Mouse (Mus musculus) midbrain, embryonic 13.5 days (tissue): Measurements from ENCODE around the gene Pik3r3. TPM values are rescaled to one million over a fixed set of nuclear protein-coding genes. Genes with fewer than 3 reads are reported as not detected.
"Not testable (repeated sequence)": the region's sequence is repeated elsewhere in the genome, so short reads cannot be mapped to it uniquely, and the experiment has no call there.

Experiments used
- ATAC-seq: fragments of 200-750 bp; cut with Nextera tagmentation; 2 replicates; pipeline ENCODE4 v1.8.0; 2017; ENCODE audit warnings: mild to moderate bottlenecking, moderate TSS enrichment, moderate library complexity
- H3K27ac ChIP-seq: fragments of 300-500 bp; sonication (generic); 2 replicates; pipeline ENCODE4 v1.5.1; 2015; ENCODE audit warnings: inconsistent platforms, mild to moderate bottlenecking, moderate library complexity
- H3K27me3 ChIP-seq: fragments of 300-500 bp; sonication (generic); 2 replicates; pipeline ENCODE4 v1.6.1; 2015; ENCODE audit warnings: mild to moderate bottlenecking, inconsistent platforms
- H3K36me3 ChIP-seq: fragments of 300-500 bp; sonication (generic); 2 replicates; pipeline ENCODE4 v1.6.1; 2015; ENCODE audit warnings: mild to moderate bottlenecking, inconsistent platforms
- H3K4me1 ChIP-seq: fragments of 300-500 bp; sonication (generic); replicated peaks from 2 replicates; pipeline ENCODE4 v1.6.1; 2015; ENCODE audit warnings: inconsistent platforms
- H3K4me2 ChIP-seq: fragments of 300-500 bp; sonication (generic); replicated peaks from 2 replicates; pipeline ENCODE4 v1.6.1; 2015; ENCODE audit warnings: moderate library complexity, mild to moderate bottlenecking, inconsistent platforms
- H3K4me3 ChIP-seq: fragments of 300-500 bp; sonication (generic); replicated peaks from 2 replicates; pipeline ENCODE4 v1.5.1; 2015; ENCODE audit warnings: mild to moderate bottlenecking, inconsistent platforms
- H3K9ac ChIP-seq: fragments of 300-500 bp; sonication (generic); replicated peaks from 2 replicates; pipeline ENCODE4 v1.6.1; 2015; ENCODE audit warnings: mild to moderate bottlenecking, inconsistent platforms
- H3K9me3 ChIP-seq: fragments of 300-500 bp; sonication (generic); 2 replicates; pipeline ENCODE4 v1.6.1; 2016; ENCODE audit warnings: mild to moderate bottlenecking, inconsistent platforms
- WGBS: fragments of 180-500 bp; shearing (Covaris S2); methylation state at CpG from one replicate; pipeline ENCODE4 v1.1.7; 2015; 5-methylcytosine and 5-hydroxymethylcytosine counted together
- polyA plus RNA-seq: library from polyadenylated mRNA; unstranded; fragments of >200 nt; fragmentation: Nextera tagmentation; extraction: Ambion mirVana; gene quantifications from 2 replicates; pipeline ENCODE4 v1.2.1, GENCODE M21; 2015

Gene Pik3r3
- polyA plus RNA-seq, 1 experiment from 2014 or later = 111 TPM

- Histone ChIP-seq H3K27me3 (no peaks in the 10 kb centered on the region), H3K4me1 (no peaks in the 10 kb centered on the region), H3K36me3 (no peaks in the 10 kb centered on the region), H3K27ac (no peak overlapping the region), H3K9ac (no peak overlapping the region), H3K4me3 (no peak overlapping the region), H3K4me2 (no peak overlapping the region), H3K9me3 (no peaks in the 10 kb centered on the region)
- 58% methylated on average over 4 of the region's 4 CpGs for WGBS
- ATAC-seq = no peak
These were observed 29.1 kb upstream of the Pik3r3 start for GRCm38 (mm10) chr4:116192286-116192835.

GRCm38 (mm10) chr4:116193583-116194383, 27.6 kb upstream of the Pik3r3 start:
- WGBS = 75% methylated on average over 9 of the region's 9 CpGs
- Histone ChIP-seq H3K4me1 (no peaks in the 10 kb centered on the region), H3K36me3 (no peaks in the 10 kb centered on the region), H3K27ac (no peak overlapping the region), H3K9me3 (no peaks in the 10 kb centered on the region), H3K9ac (no peak overlapping the region), H3K4me2 (no peak overlapping the region), H3K27me3 (no peaks in the 10 kb centered on the region), H3K4me3 (no peak overlapping the region)
- ATAC-seq = no peak

GRCm38 (mm10) chr4:116198422-116198821, 23.0 kb upstream of the Pik3r3 start:
- Histone ChIP-seq H3K9ac (no peak overlapping the region), H3K4me2 (no peak overlapping the region), H3K4me1 (no peaks in the 10 kb centered on the region), H3K9me3 (no peaks in the 10 kb centered on the region), H3K27ac (no peak overlapping the region), H3K27me3 (no peaks in the 10 kb centered on the region), H3K36me3 (no peaks in the 10 kb centered on the region), H3K4me3 (no peak overlapping the region)
- no peak for ATAC-seq
- 73% methylated on average over 2 of the region's 2 CpGs for WGBS

- H3K4me1 ChIP-seq = no peaks in the 10 kb centered on the region
- no peak overlapping the region for H3K9ac ChIP-seq
- H3K27me3 ChIP-seq = no peaks in the 10 kb centered on the region
- H3K4me2 ChIP-seq = no peak overlapping the region
- 76% methylated on average over 3 of the region's 3 CpGs for WGBS
- H3K27ac ChIP-seq = no peak overlapping the region
- H3K4me3 ChIP-seq = no peak overlapping the region
- no peak for ATAC-seq
- no peaks in the 10 kb centered on the region for H3K36me3 ChIP-seq
- no peaks in the 10 kb centered on the region for H3K9me3 ChIP-seq
These were observed 17.0 kb upstream of the Pik3r3 start for GRCm38 (mm10) chr4:116204422-116204821.

GRCm38 (mm10) chr4:116206531-116206930, 14.9 kb upstream of the Pik3r3 start:
- WGBS = 93% methylated on average over 4 of the region's 4 CpGs
- H3K4me3 ChIP-seq = no peak overlapping the region

GRCm38 (mm10) chr4:116208891-116209290, 12.5 kb upstream of the Pik3r3 start:
- H3K9me3 ChIP-seq = no peaks in the 10 kb centered on the region
- no peak for ATAC-seq
- H3K27ac ChIP-seq = no peak overlapping the region
- H3K36me3 ChIP-seq = no peaks in the 10 kb centered on the region
- H3K27me3 ChIP-seq = no peaks in the 10 kb centered on the region
- no peak overlapping the region for H3K9ac ChIP-seq
- no peaks in the 10 kb centered on the region for H3K4me1 ChIP-seq
- no peak overlapping the region for H3K4me2 ChIP-seq
- WGBS = 82% methylated on average over 1 of the region's 1 CpGs
- no peak overlapping the region for H3K4me3 ChIP-seq

More at GRCm38 (mm10) chr4:116206531-116206930, 14.9 kb upstream of the Pik3r3 start:
- H3K9ac ChIP-seq = no peak overlapping the region
- no peak overlapping the region for H3K27ac ChIP-seq
- no peaks in the 10 kb centered on the region for H3K27me3 ChIP-seq
- H3K4me2 ChIP-seq = no peak overlapping the region
- no peaks in the 10 kb centered on the region for H3K4me1 ChIP-seq
- no peaks in the 10 kb centered on the region for H3K9me3 ChIP-seq
- no peaks in the 10 kb centered on the region for H3K36me3 ChIP-seq
- ATAC-seq = no peak

- WGBS = 93% methylated on average over 2 of the region's 2 CpGs
- H3K27ac ChIP-seq = no peak overlapping the region
- no peak for ATAC-seq
- no peaks in the 10 kb centered on the region for H3K27me3 ChIP-seq
- no peaks in the 10 kb centered on the region for H3K36me3 ChIP-seq
- no peaks in the 10 kb centered on the region for H3K9me3 ChIP-seq
- H3K9ac ChIP-seq = no peak overlapping the region
- no peak overlapping the region for H3K4me2 ChIP-seq
- no peak overlapping the region for H3K4me3 ChIP-seq
- H3K4me1 ChIP-seq = peaks cover 9% of the 10 kb centered on the region
These were observed 5.4 kb upstream of the Pik3r3 start for GRCm38 (mm10) chr4:116215895-116216605.

- H3K27me3 ChIP-seq = no peaks in the 10 kb centered on the region
- H3K4me2 ChIP-seq = no peak overlapping the region
- no peak overlapping the region for H3K9ac ChIP-seq
- no peaks in the 10 kb centered on the region for H3K36me3 ChIP-seq
- H3K9me3 ChIP-seq = no peaks in the 10 kb centered on the region
- H3K4me1 ChIP-seq = peaks cover 9% of the 10 kb centered on the region
- no peak overlapping the region for H3K4me3 ChIP-seq
- no peak overlapping the region for H3K27ac ChIP-seq
- ATAC-seq = no peak
- 68% methylated on average over 2 of the region's 2 CpGs for WGBS
These were observed 4.4 kb upstream of the Pik3r3 start for GRCm38 (mm10) chr4:116217046-116217445.

- not testable (repeated sequence) for H3K9ac ChIP-seq, H3K9me3 ChIP-seq, H3K4me1 ChIP-seq, ATAC-seq, H3K36me3 ChIP-seq, H3K27ac ChIP-seq, H3K4me2 ChIP-seq, H3K4me3 ChIP-seq, H3K27me3 ChIP-seq
- 75% methylated on average over 1 of the region's 1 CpGs for WGBS
These were observed 3.8 kb upstream of the Pik3r3 start for GRCm38 (mm10) chr4:116217661-116218060.

GRCm38 (mm10) chr4:116219056-116219455, 2.4 kb upstream of the Pik3r3 start:
- Histone ChIP-seq H3K36me3 (no peaks in the 10 kb centered on the region), H3K27me3 (no peaks in the 10 kb centered on the region), H3K4me1 (peaks cover 9% of the 10 kb centered on the region), H3K9ac (no peak overlapping the region), H3K9me3 (no peaks in the 10 kb centered on the region), H3K4me3 (no peak overlapping the region), H3K4me2 (no peak overlapping the region), H3K27ac (no peak overlapping the region)
- WGBS = 80% methylated on average over 1 of the region's 1 CpGs
- ATAC-seq = no peak

- no peak for ATAC-seq
- peaks cover 9% of the 10 kb centered on the region for H3K4me1 ChIP-seq
- no peaks in the 10 kb centered on the region for H3K27me3 ChIP-seq
- H3K4me3 ChIP-seq = peak overlapping the region; percentile 76
- WGBS = 2% methylated on average over 6 of the region's 6 CpGs
- H3K9me3 ChIP-seq = no peaks in the 10 kb centered on the region
- H3K4me2 ChIP-seq = peak overlapping the region; percentile 59
- H3K9ac ChIP-seq = peak overlapping the region; percentile 87
- H3K36me3 ChIP-seq = no peaks in the 10 kb centered on the region
- peak overlapping the region; percentile 100 for H3K27ac ChIP-seq
These were observed 1.3 kb upstream of the Pik3r3 start for GRCm38 (mm10) chr4:116220071-116220650.

GRCm38 (mm10) chr4:116220780-116221139, 658 bp upstream of the Pik3r3 start:
- no peaks in the 10 kb centered on the region for H3K36me3 ChIP-seq
- WGBS = under 1% methylated on average over 26 of the region's 26 CpGs
- H3K4me3 ChIP-seq = peak overlapping the region; percentile 76
- no peaks in the 10 kb centered on the region for H3K9me3 ChIP-seq
- peak overlapping the region; percentile 100 for H3K27ac ChIP-seq
- H3K27me3 ChIP-seq = no peaks in the 10 kb centered on the region
- peak overlapping the region; percentile 59 for H3K4me2 ChIP-seq
- no peak for ATAC-seq
- H3K4me1 ChIP-seq = peaks cover 12% of the 10 kb centered on the region
- peak overlapping the region; percentile 87 for H3K9ac ChIP-seq
